ENCODE assay signal across 8 mouse cellular contexts in genomic region chr12:98258371-98258844, GRCm38 (mm10). TPM values are rescaled to one million over a fixed set of nuclear protein-coding genes. Genes with fewer than 3 reads are reported as not detected.
DNase-seq lines count a peak whose midpoint lies in the region; ATAC-seq lines count a peak whose summit lies in the region.

No protein-coding gene starts in this region.

- no peaks in the 10 kb centered on the region; the same call in 1 of the 2 replicates for H3K36me3 ChIP-seq in heart, embryonic 12.5 days
- peaks cover 8% of the 10 kb centered on the region for H3K36me3 ChIP-seq in embryonic facial prominence, embryonic 10.5 days (replicated peaks)
- H3K36me3 ChIP-seq in intestine, embryonic 16.5 days (ENCODE audit: control insufficient read depth, insufficient read depth, low read length) = no peaks in the 10 kb centered on the region
- no peaks in the 10 kb centered on the region for H3K36me3 ChIP-seq in midbrain, embryonic 11.5 days (ENCODE audit: control insufficient read depth, insufficient read depth, low read length)

- peaks cover 8% of the 10 kb centered on the region; the same call in 1 of the 2 replicates for H3K4me1 ChIP-seq in heart, embryonic 12.5 days (replicated peaks)
- peaks cover 16% of the 10 kb centered on the region for H3K4me1 ChIP-seq in embryonic facial prominence, embryonic 10.5 days
- no peaks in the 10 kb centered on the region for H3K4me1 ChIP-seq in intestine, embryonic 16.5 days (ENCODE audit: control insufficient read depth, insufficient read depth, low read length)
- H3K4me1 ChIP-seq in midbrain, embryonic 11.5 days (ENCODE audit: control insufficient read depth, insufficient read depth, low read length) = peaks cover 7% of the 10 kb centered on the region; the same call in 1 of the 2 replicates

- H3K9me3 ChIP-seq in heart, embryonic 12.5 days (replicated peaks) = no peaks in the 10 kb centered on the region
- H3K9me3 ChIP-seq in embryonic facial prominence, embryonic 10.5 days = no peaks in the 10 kb centered on the region
- H3K9me3 ChIP-seq in intestine, embryonic 16.5 days (ENCODE audit: control insufficient read depth, low read length) = no peaks in the 10 kb centered on the region
- no peaks in the 10 kb centered on the region for H3K9me3 ChIP-seq in midbrain, embryonic 11.5 days (ENCODE audit: control insufficient read depth, low read length)

- H3K9ac ChIP-seq in heart, embryonic 12.5 days = peak overlapping the region; percentile 93
- peak overlapping the region; percentile 97 for H3K9ac ChIP-seq in intestine, embryonic 16.5 days (ENCODE audit: low read depth, low read length)
- peak overlapping the region; percentile 95 for H3K9ac ChIP-seq in midbrain, embryonic 11.5 days (ENCODE audit: low read length)

- DNase-seq in heart, adult 8-10 months (ENCODE audit: low spot score) = no peak
- no peak for DNase-seq in embryonic facial prominence, embryonic 10.5 days (ENCODE audit: low spot score)
- DNase-seq in midbrain, embryonic 11.5 days (ENCODE audit: low spot score, missing footprints) = no peak
- no peak for DNase-seq in ovary, postnatal 36 days (ENCODE audit: low spot score)
- no peak for DNase-seq in testis, postnatal 14 days (ENCODE audit: low spot score)
- DNase-seq in thymus, postnatal 14 days = no peak

- peak overlapping the region; percentile 97 for H3K27ac ChIP-seq in heart, embryonic 12.5 days (ENCODE audit: poor library complexity, severe bottlenecking)
- H3K27ac ChIP-seq in embryonic facial prominence, embryonic 10.5 days (replicated peaks) = peak overlapping the region; percentile 99
- peak overlapping the region; percentile 94 for H3K27ac ChIP-seq in intestine, embryonic 16.5 days (ENCODE audit: low read length)
- peak overlapping the region; percentile 94 for H3K27ac ChIP-seq in midbrain, embryonic 11.5 days (ENCODE audit: low read depth, low read length)

- WGBS in heart, embryonic 12.5 days = under 1% methylated on average over 8 of the region's 8 CpGs
- under 1% methylated on average over 8 of the region's 8 CpGs for WGBS in embryonic facial prominence, embryonic 10.5 days
- under 1% methylated on average over 8 of the region's 8 CpGs for WGBS in intestine, embryonic 16.5 days
- WGBS in midbrain, embryonic 11.5 days = 0% methylated on average over 8 of the region's 8 CpGs

- peak overlapping the region; percentile 86 for H3K4me3 ChIP-seq in heart, embryonic 12.5 days
- peak overlapping the region; percentile 85 for H3K4me3 ChIP-seq in embryonic facial prominence, embryonic 10.5 days
- peak overlapping the region; percentile 88 for H3K4me3 ChIP-seq in intestine, embryonic 16.5 days (ENCODE audit: low read length)
- H3K4me3 ChIP-seq in midbrain, embryonic 11.5 days (ENCODE audit: low read depth, low read length) = peak overlapping the region; percentile 70

- H3K27me3 ChIP-seq in heart, embryonic 12.5 days (replicated peaks) = no peaks in the 10 kb centered on the region
- no peaks in the 10 kb centered on the region for H3K27me3 ChIP-seq in embryonic facial prominence, embryonic 10.5 days (replicated peaks; ENCODE audit: low read depth, poor library complexity, severe bottlenecking)
- no peaks in the 10 kb centered on the region for H3K27me3 ChIP-seq in intestine, embryonic 16.5 days (replicated peaks; ENCODE audit: control insufficient read depth, insufficient read depth, low read length)
- H3K27me3 ChIP-seq in midbrain, embryonic 11.5 days (ENCODE audit: control insufficient read depth, insufficient read depth, low read length) = no peaks in the 10 kb centered on the region

- ATAC-seq in heart, embryonic 12.5 days (ENCODE audit: insufficient number of reproducible peaks, low FRiP score) = no peak
- peak; percentile 50; the same call in 1 of the 2 replicates for ATAC-seq in intestine, embryonic 16.5 days
- no peak for ATAC-seq in midbrain, embryonic 11.5 days (ENCODE audit: low FRiP score)

- peak overlapping the region; percentile 81 for H3K4me2 ChIP-seq in heart, embryonic 12.5 days
- peak overlapping the region; percentile 68 for H3K4me2 ChIP-seq in intestine, embryonic 16.5 days (ENCODE audit: low read depth, low read length)
- peak overlapping the region; percentile 61 for H3K4me2 ChIP-seq in midbrain, embryonic 11.5 days

RNA-seq across cellular contexts. Expression of gene Galc, which starts 0.9 kb away (rescaled TPM):
- polyA plus RNA-seq in heart, embryonic 12.5 days (2016; fragmentation: Nextera tagmentation; extraction: Ambion mirVana) = 8.5 and 9.2 TPM in 2 replicates
- total RNA-seq in heart, adult 8-10 months (2022) = 1 to 10 TPM; 7.6 to 9.6 (median 8.0) TPM
- 12.4 and 12.9 TPM in 2 replicates for polyA plus RNA-seq in embryonic facial prominence, embryonic 10.5 days (2016; fragmentation: Nextera tagmentation; extraction: Ambion mirVana)
- polyA plus RNA-seq in intestine, embryonic 16.5 days (2015; fragmentation: Nextera tagmentation; extraction: Ambion mirVana) = 9.2 and 10.8 TPM in 2 replicates
- 14.3 and 14.7 TPM in 2 replicates for polyA plus RNA-seq in midbrain, embryonic 11.5 days (2014; fragmentation: Nextera tagmentation; extraction: Ambion mirVana)

RNA-seq across cellular contexts. Expression of gene Gpr65, which starts 10.0 kb away (rescaled TPM):
- polyA plus RNA-seq in heart, embryonic 12.5 days (2016; fragmentation: Nextera tagmentation; extraction: Ambion mirVana) = 0.62 and 0.72 TPM in 2 replicates
- total RNA-seq in heart, adult 8-10 months (2022) = under 1 TPM; 0.28 to 0.43 (median 0.35) TPM
- polyA plus RNA-seq in embryonic facial prominence, embryonic 10.5 days (2016; fragmentation: Nextera tagmentation; extraction: Ambion mirVana) = 0.19 and 0.44 TPM in 2 replicates
- 2.4 and 2.6 TPM in 2 replicates for polyA plus RNA-seq in intestine, embryonic 16.5 days (2015; fragmentation: Nextera tagmentation; extraction: Ambion mirVana)
- polyA plus RNA-seq in midbrain, embryonic 11.5 days (2014; fragmentation: Nextera tagmentation; extraction: Ambion mirVana) = 0.57 and 0.82 TPM in 2 replicates
